Mouse (Mus musculus) midbrain, embryonic 12.5 days (tissue): Measurements from ENCODE around the gene Adat1. TPM values are rescaled to one million over a fixed set of nuclear protein-coding genes. Genes with fewer than 3 reads are reported as not detected.

Source experiments
- ATAC-seq: fragments of 200-750 bp; cut with Nextera tagmentation; 2 replicates; pipeline ENCODE4 v1.8.0; 2017; ENCODE audit warnings: low read depth, moderate TSS enrichment, moderate library complexity; ENCODE audit not compliant: low FRiP score
- H3K27ac ChIP-seq: fragments of 300-500 bp; sonication (generic); replicated peaks from 2 replicates; pipeline ENCODE4 v1.5.1; 2016; ENCODE audit warnings: mild to moderate bottlenecking
- H3K27me3 ChIP-seq: fragments of 300-500 bp; sonication (generic); 2 replicates; pipeline ENCODE4 v1.6.1; 2016; ENCODE audit warnings: mild to moderate bottlenecking
- H3K36me3 ChIP-seq: fragments of 300-500 bp; sonication (generic); 2 replicates; pipeline ENCODE4 v1.6.1; 2016
- H3K4me1 ChIP-seq: fragments of 300-500 bp; sonication (generic); 2 replicates; pipeline ENCODE4 v1.6.1; 2016
- H3K4me2 ChIP-seq: fragments of 300-500 bp; sonication (generic); replicated peaks from 2 replicates; pipeline ENCODE4 v1.6.1; 2016; ENCODE audit warnings: mild to moderate bottlenecking, moderate library complexity
- H3K4me3 ChIP-seq: fragments of 300-500 bp; sonication (generic); 2 replicates; pipeline ENCODE4 v1.5.1; 2016; ENCODE audit warnings: mild to moderate bottlenecking
- H3K9ac ChIP-seq: fragments of 300-500 bp; sonication (generic); replicated peaks from 2 replicates; pipeline ENCODE4 v1.6.1; 2016; ENCODE audit warnings: mild to moderate bottlenecking, moderate library complexity
- H3K9me3 ChIP-seq: fragments of 300-500 bp; sonication (generic); 2 replicates; pipeline ENCODE4 v1.6.1; 2016; ENCODE audit warnings: mild to moderate bottlenecking
- WGBS: fragments of 180-500 bp; shearing (Covaris S2); methylation state at CpG from one replicate; pipeline ENCODE4 v1.1.7; 2016; 5-methylcytosine and 5-hydroxymethylcytosine counted together
- polyA plus RNA-seq: library from polyadenylated mRNA; unstranded; fragments of >200 nt; fragmentation: Nextera tagmentation; extraction: Ambion mirVana; gene quantifications from 2 replicates; pipeline ENCODE4 v1.2.1, GENCODE M21; 2016

The Adat1 gene
- polyA plus RNA-seq, 1 experiment from 2014 or later = 12.6 TPM

DNA sequence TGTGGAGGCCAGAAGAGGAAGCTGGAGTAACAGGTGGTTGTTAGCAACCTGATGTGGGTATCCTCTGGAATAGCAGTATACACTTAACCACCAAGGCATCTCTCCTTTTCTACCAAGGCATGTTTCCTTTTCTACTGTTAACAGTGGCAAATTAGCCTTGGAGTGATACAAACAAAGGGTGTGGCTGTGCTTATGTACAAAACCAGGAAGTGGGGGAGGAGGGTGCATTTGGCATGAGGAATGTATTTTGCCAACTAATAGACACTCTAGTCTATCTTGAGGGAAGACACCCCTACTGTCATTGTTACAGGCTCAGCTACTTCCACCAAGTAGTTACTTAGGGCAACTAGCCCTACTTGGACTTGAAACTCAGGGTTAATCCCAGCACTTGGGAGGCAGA, 12.7 kb upstream of the Adat1 start:
- Histone ChIP-seq H3K9ac (no peak overlapping the region), H3K27me3 (no peaks in the 10 kb centered on the region), H3K36me3 (peaks cover 66% of the 10 kb centered on the region), H3K4me3 (no peak overlapping the region), H3K27ac (no peak overlapping the region), H3K4me1 (no peaks in the 10 kb centered on the region), H3K4me2 (no peak overlapping the region), H3K9me3 (no peaks in the 10 kb centered on the region)
- ATAC-seq = no peak

DNA sequence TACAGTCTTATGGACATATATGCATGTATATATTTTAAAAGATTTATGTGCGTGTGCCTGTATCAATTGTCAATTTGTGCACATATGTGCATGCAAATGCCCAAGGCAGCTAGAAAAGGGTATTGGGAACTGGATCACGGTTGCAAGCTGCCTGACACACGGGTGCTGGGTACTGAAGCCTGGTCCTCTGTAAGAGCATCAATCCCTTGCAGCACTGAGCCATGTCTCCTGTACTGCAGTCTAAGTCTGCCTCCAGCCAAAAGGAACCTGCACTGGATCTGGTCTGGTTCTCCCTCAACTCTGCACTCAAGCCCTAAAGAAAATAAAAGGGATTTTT, 569 bp upstream of the Adat1 start:
- 0 out of 2 replicates have a peak overlapping the region, but pooled peaks have one; percentile 71 for H3K4me2 ChIP-seq
- H3K4me1 ChIP-seq = peaks cover 10% of the 10 kb centered on the region
- peak; percentile 13; the same call in 1 of the 2 replicates for ATAC-seq
- no peak overlapping the region for H3K27ac ChIP-seq
- 75% methylated on average over 3 of the region's 3 CpGs for WGBS
- H3K9ac ChIP-seq = no peak overlapping the region
- no peaks in the 10 kb centered on the region for H3K9me3 ChIP-seq
- H3K27me3 ChIP-seq = no peaks in the 10 kb centered on the region
- peaks cover 47% of the 10 kb centered on the region for H3K36me3 ChIP-seq
- no peak overlapping the region for H3K4me3 ChIP-seq

DNA sequence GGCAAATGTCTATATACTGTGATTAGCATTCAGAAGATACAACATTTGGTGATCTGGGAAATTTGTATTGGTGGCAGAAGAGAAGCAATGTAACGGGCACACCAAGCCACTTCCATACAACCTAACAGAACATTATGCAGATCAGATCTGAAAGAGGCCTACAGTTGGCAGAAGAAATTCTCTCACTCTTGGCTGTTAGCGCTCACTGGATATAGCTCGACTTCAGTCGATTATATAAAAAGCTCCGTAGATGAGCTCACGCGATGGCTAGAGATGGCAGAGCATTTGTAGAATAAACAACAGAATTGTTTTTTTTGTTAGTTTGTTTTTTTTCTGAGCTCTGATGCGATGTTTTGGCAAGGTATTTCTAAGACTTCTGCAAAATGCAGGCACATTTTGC, 824 bp downstream of the Adat1 start:
- no peaks in the 10 kb centered on the region for H3K27me3 ChIP-seq
- ATAC-seq = no peak
- WGBS = 68% methylated on average over 8 of the region's 8 CpGs
- H3K4me2 ChIP-seq = peak overlapping the region; percentile 71
- H3K9ac ChIP-seq = no peak overlapping the region
- peak overlapping the region; percentile 82 for H3K4me3 ChIP-seq
- no peaks in the 10 kb centered on the region for H3K9me3 ChIP-seq
- peaks cover 10% of the 10 kb centered on the region for H3K4me1 ChIP-seq
- peaks cover 46% of the 10 kb centered on the region for H3K36me3 ChIP-seq
- no peak overlapping the region for H3K27ac ChIP-seq

GRCm38 (mm10) chr8:111989911-111990310, 2.2 kb downstream of the Adat1 start:
- Histone ChIP-seq H3K27me3 (no peaks in the 10 kb centered on the region), H3K9me3 (no peaks in the 10 kb centered on the region), H3K27ac (no peak overlapping the region), H3K4me1 (peaks cover 10% of the 10 kb centered on the region), H3K4me3 (no peak overlapping the region), H3K4me2 (no peak overlapping the region), H3K36me3 (peaks cover 44% of the 10 kb centered on the region), H3K9ac (no peak overlapping the region)
- WGBS = 22% methylated on average over 7 of the region's 7 CpGs
- no peak for ATAC-seq

- Histone ChIP-seq H3K27me3 (no peaks in the 10 kb centered on the region), H3K4me3 (no peak overlapping the region), H3K4me1 (no peaks in the 10 kb centered on the region), H3K36me3 (peaks cover 52% of the 10 kb centered on the region), H3K4me2 (no peak overlapping the region), H3K9ac (no peak overlapping the region), H3K27ac (no peak overlapping the region), H3K9me3 (no peaks in the 10 kb centered on the region)
- ATAC-seq = no peak
- 90% methylated on average over 10 of the region's 10 CpGs for WGBS
Measured at GRCm38 (mm10) chr8:111984511-111984910, 7.6 kb downstream of the Adat1 start.

GRCm38 (mm10) chr8:111982116-111982515, 10.0 kb downstream of the Adat1 start:
- H3K4me1 ChIP-seq = no peaks in the 10 kb centered on the region
- H3K9ac ChIP-seq = no peak overlapping the region
- H3K9me3 ChIP-seq = no peaks in the 10 kb centered on the region
- H3K4me3 ChIP-seq = no peak overlapping the region
- 85% methylated on average over 7 of the region's 7 CpGs for WGBS
- no peaks in the 10 kb centered on the region for H3K27me3 ChIP-seq
- peaks cover 58% of the 10 kb centered on the region for H3K36me3 ChIP-seq
- ATAC-seq = no peak
- H3K4me2 ChIP-seq = no peak overlapping the region
- no peak overlapping the region for H3K27ac ChIP-seq

- no peak overlapping the region for H3K27ac ChIP-seq
- H3K4me1 ChIP-seq = no peaks in the 10 kb centered on the region
- no peaks in the 10 kb centered on the region for H3K9me3 ChIP-seq
- 80% methylated on average over 10 of the region's 10 CpGs for WGBS
- ATAC-seq = no peak
- no peaks in the 10 kb centered on the region for H3K27me3 ChIP-seq
- H3K4me3 ChIP-seq = no peak overlapping the region
- no peak overlapping the region for H3K9ac ChIP-seq
- H3K4me2 ChIP-seq = no peak overlapping the region
- peaks cover 59% of the 10 kb centered on the region for H3K36me3 ChIP-seq
Measured at GRCm38 (mm10) chr8:111978147-111978546, 14.0 kb downstream of the Adat1 start.

DNA sequence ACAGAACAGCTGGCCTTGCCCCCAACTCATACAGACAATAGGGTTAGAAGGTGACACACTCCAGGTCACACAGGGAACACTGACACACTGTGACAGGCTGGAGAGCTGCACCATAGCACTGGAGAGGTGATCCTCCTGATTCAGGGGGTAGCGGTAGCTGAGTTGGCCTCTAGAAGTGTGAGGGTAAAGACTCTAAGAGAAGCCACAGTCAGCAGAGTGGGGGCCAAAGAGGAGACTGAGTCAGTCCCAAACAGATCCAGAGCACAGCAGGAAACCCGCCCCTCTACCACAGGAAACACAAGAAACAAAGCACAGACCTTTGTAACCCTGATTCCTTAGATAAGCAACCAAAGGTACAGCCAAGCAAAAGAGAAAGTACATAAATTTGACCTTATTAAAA, 15.8 kb downstream of the Adat1 start:
- no peaks in the 10 kb centered on the region for H3K27me3 ChIP-seq
- H3K36me3 ChIP-seq = peaks cover 54% of the 10 kb centered on the region

DNA sequence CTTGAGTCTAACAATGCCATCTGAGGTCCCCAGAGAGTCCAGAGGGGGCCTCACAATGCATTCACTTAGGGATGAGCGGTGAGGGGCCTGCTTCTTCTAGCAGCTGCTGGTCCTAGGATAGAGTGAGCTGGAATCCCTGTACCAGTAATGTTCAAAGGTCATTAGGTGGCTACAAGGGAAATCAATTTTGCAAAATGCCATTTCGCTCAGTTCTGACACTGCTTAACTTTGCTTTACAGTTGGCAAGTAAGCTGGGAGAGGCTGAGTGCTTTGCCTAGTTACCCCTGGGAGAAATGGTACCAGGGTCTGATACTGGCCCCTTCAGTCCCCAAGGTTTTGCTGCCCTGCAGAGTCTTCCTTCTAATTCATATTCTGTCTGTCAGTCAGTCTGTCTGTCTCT, 16.4 kb downstream of the Adat1 start:
- no peaks in the 10 kb centered on the region for H3K4me1 ChIP-seq
- H3K9ac ChIP-seq = no peak overlapping the region
- no peaks in the 10 kb centered on the region for H3K9me3 ChIP-seq
- ATAC-seq = no peak
- peaks cover 54% of the 10 kb centered on the region for H3K36me3 ChIP-seq
- no peaks in the 10 kb centered on the region for H3K27me3 ChIP-seq
- WGBS = 94% methylated on average over 2 of the region's 2 CpGs
- no peak overlapping the region for H3K4me3 ChIP-seq
- H3K27ac ChIP-seq = no peak overlapping the region
- no peak overlapping the region for H3K4me2 ChIP-seq

More for the DNA sequence above, 15.8 kb downstream of the Adat1 start:
- ATAC-seq = no peak
- Histone ChIP-seq H3K9ac (no peak overlapping the region), H3K4me1 (no peaks in the 10 kb centered on the region), H3K9me3 (no peaks in the 10 kb centered on the region), H3K4me2 (no peak overlapping the region), H3K27ac (no peak overlapping the region), H3K4me3 (no peak overlapping the region)
- 80% methylated on average over 2 of the region's 2 CpGs for WGBS

- no peaks in the 10 kb centered on the region for H3K27me3 ChIP-seq
- no peak for ATAC-seq
- H3K27ac ChIP-seq = no peak overlapping the region
- H3K4me2 ChIP-seq = no peak overlapping the region
- peaks cover 56% of the 10 kb centered on the region for H3K36me3 ChIP-seq
- no peak overlapping the region for H3K4me3 ChIP-seq
- no peaks in the 10 kb centered on the region for H3K9me3 ChIP-seq
- no peaks in the 10 kb centered on the region for H3K4me1 ChIP-seq
- H3K9ac ChIP-seq = no peak overlapping the region
- WGBS = 97% methylated on average over 12 of the region's 12 CpGs
Measured at GRCm38 (mm10) chr8:111974138-111974537, 18.0 kb downstream of the Adat1 start.

DNA sequence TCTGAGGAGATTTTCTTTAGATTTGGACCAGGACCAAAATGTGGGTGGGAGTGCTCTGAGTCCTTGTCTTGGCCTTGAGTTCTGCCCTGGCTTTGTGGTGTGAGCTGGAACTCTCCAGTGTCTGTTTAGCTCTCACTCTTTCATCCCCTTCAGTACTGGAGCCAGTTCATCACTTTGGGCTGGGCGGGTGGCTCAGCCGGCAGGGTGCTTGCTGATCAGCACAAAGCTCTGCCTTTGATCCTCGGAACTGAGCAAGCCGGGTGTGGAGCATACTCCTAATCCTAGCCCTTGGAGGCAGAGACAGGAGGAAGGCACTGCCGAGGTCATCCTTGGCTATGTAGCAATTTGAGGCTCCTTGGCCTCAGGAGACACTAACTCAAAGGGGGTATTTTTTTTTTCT, 23.1 kb downstream of the Adat1 start:
- Histone ChIP-seq H3K27ac (0 out of 2 replicates have a peak overlapping the region, but pooled peaks have one; percentile 3), H3K4me3 (no peak overlapping the region), H3K36me3 (peaks cover 18% of the 10 kb centered on the region), H3K4me1 (no peaks in the 10 kb centered on the region), H3K9me3 (no peaks in the 10 kb centered on the region), H3K4me2 (no peak overlapping the region), H3K9ac (no peak overlapping the region), H3K27me3 (no peaks in the 10 kb centered on the region)
- ATAC-seq = no peak
- 17% methylated on average over 5 of the region's 5 CpGs for WGBS

- no peak overlapping the region for H3K9ac ChIP-seq
- peaks cover 14% of the 10 kb centered on the region for H3K36me3 ChIP-seq
- H3K27me3 ChIP-seq = no peaks in the 10 kb centered on the region
- no peaks in the 10 kb centered on the region for H3K4me1 ChIP-seq
- ATAC-seq = no peak
- H3K9me3 ChIP-seq = no peaks in the 10 kb centered on the region
- no peak overlapping the region for H3K4me2 ChIP-seq
- WGBS = 79% methylated on average over 10 of the region's 10 CpGs
- H3K4me3 ChIP-seq = no peak overlapping the region
- 0 out of 2 replicates have a peak overlapping the region, but pooled peaks have one; percentile 3 for H3K27ac ChIP-seq
Measured at GRCm38 (mm10) chr8:111968541-111968940, 23.6 kb downstream of the Adat1 start.

DNA sequence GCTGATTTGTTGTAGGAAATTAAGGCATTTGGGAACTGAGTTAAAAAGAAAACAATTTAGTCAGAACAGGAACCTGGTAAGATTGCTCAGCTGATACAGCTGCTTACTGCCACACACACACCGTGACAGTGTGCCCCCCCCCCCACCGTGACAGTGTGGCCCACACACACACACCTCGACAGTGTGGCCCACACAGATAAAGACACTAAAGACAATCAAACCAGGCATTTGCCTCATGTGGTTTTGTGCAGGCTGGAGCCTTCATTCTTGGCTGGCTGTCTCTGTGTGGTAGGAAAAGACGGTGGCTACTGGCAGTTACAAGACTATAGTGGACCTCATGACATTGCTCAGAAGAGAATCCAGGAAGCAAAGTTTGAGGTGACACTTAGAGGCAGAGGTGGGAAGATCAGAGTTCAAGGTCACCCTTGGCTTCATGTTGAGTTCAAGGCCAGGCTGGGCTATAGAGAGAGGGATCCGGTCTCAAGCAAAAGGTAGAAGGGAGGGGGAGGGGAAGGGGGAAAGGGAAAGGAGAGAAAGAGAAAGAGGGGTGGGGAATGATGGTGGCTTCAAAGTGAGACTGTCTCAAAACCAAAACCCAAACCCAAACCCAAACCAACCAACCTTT, 24.7 kb downstream of the Adat1 start:
- no peak overlapping the region for H3K9ac ChIP-seq
- no peak overlapping the region for H3K27ac ChIP-seq
- no peak overlapping the region for H3K4me2 ChIP-seq
- H3K27me3 ChIP-seq = no peaks in the 10 kb centered on the region
- no peak overlapping the region for H3K4me3 ChIP-seq
- H3K4me1 ChIP-seq = no peaks in the 10 kb centered on the region
- no peak for ATAC-seq
- no peaks in the 10 kb centered on the region for H3K9me3 ChIP-seq
- WGBS = 90% methylated on average over 5 of the region's 5 CpGs
- peaks cover 7% of the 10 kb centered on the region for H3K36me3 ChIP-seq
